Mouse (Mus musculus) spleen, adult 12 weeks (tissue): ENCODE results near the gene Tmem42.

Experiments
- DNase-seq: peaks from one replicate; pipeline ENCODE4 v3.0.0; 2022; ENCODE audit warnings: low spot score

Tmem42 gene

GRCm38 (mm10) chr9:123020995-123021631 is at the start of gene Tmem42:
TSS of gene Tmem42 (plus strand) at chr9:123021326.
- DNase-seq = peak; percentile 83

GRCm38 (mm10) chr9:122998406-122999192 is 22.5 kb upstream of the Tmem42 start:
- DNase-seq = no peak

DNA sequence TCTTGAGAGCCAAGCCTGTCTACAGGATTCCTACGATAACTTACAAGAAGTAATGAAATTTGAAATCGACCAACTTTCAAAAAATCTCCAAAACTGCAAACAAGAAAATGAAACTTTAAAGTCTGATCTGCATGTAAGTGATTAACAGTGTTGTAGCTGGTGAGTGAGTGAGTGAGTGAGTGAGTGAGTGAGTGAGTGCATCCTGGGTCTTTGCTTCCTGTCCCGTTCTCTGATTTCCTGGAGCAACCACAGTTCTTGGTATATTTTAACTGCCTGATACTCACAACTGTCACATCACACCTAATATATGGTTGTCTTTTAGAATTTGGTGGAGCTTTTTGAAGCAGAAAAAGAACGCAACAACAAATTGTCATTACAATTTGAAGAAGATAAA is 21.9 kb upstream of the Tmem42 start:
- DNase-seq = no peak

DNA sequence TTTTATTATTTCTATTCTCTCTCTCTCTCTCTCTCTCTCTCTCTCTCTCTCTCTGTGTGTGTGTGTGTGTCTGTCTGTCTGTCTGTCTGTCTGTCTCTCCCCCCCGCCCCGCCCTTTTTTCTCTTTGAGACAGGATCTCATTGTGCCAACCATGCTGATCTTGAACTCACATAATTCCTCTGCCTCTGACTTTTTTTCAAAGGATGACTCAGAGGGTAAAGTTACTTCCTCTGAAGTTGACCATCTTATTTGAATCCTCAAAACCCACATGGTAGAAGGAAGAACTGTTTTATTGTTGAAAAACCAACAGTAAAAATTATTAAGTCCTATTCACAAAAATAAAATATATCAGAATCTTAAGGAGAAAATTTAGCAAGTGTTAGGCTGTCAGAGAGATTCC is 16.4 kb upstream of the Tmem42 start:
- DNase-seq = no peak

DNA sequence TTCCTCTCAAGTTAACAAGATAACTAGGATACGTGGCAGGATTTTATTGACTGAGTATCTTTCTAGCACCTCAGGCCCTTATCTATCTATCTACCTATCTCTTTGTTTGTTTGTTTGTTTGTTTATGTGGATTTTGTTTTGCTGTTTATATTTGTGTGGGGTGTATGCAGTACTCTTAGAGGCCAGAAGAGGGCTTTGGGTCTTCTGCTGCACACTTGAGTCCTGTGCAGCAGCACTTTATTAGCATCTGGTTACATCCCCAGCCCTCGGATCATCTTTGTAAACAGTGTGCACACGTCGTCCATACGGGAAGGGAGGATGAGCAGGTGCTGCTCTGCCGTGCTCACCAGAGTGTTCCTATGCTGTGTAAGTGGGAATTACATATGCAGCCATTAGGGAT is 15.1 kb upstream of the Tmem42 start:
- no peak for DNase-seq

- no peak for DNase-seq
Observed at GRCm38 (mm10) chr9:123021636-123022379, 682 bp downstream of the Tmem42 start.

- DNase-seq = no peak
Observed at GRCm38 (mm10) chr9:123024201-123024600, 3.1 kb downstream of the Tmem42 start.

DNA sequence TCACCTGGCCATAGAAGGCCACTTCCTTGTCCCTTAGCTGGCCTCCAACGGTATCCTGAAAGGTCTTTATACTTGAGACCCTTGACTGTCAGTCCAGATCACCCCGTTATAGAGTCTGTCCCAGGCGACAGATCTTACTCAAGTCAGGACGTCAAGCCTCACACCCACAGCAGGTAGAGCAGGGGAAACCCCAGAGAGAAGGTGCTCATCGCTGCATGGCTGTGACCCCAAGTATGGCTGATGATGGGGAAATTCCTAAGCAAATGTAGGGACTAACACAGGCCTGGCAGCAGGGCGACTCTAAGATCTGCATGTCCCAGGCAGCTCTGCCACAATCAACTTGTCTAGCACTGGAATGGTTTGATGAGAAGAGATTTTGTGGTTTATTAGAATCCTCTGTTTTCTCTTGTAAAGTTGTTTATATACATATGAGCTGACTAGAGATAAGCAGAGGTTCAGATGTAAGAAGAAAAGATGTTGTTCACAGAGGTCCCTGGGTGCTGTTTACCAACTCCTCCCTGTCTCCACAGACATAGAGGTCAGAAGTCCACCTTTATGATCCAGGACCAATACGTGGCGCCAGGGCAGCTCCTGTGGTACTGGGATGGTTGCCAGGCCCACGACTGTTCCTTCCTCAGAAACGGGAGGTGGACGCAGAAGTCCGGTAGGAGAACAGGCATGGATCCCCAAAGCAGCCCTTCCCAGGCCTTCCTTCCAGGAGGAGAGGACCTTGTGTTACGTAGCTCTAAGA is 10.5 kb downstream of the Tmem42 start:
- no peak for DNase-seq

- DNase-seq = no peak
Observed at GRCm38 (mm10) chr9:123034426-123034825, 13.3 kb downstream of the Tmem42 start, which contains the start of gene Tgm4. TSS of gene Tgm4 (plus strand) at chr9:123034726.

DNA sequence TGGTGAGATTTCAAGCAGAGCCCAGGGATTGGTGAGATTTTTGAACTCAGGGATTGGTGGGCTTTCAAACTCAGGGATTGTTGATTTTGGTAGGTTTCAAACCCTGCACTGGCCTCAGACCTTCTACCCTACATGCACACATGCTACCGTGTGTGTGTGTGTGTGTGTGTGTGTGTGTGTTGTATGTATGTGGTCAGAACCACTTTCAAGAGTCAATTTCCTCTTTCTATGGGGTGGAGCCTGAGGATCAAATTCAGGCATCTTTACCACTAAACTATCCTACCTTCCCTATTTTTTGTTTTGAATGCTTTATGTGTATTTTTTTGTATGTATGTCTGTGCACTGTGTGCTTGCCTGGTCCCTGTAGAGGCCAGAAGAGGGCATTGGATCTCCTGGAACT is 26.5 kb downstream of the Tmem42 start:
- no peak for DNase-seq

- no peak for DNase-seq
Observed at GRCm38 (mm10) chr9:123058724-123059292, 37.7 kb downstream of the Tmem42 start.

DNA sequence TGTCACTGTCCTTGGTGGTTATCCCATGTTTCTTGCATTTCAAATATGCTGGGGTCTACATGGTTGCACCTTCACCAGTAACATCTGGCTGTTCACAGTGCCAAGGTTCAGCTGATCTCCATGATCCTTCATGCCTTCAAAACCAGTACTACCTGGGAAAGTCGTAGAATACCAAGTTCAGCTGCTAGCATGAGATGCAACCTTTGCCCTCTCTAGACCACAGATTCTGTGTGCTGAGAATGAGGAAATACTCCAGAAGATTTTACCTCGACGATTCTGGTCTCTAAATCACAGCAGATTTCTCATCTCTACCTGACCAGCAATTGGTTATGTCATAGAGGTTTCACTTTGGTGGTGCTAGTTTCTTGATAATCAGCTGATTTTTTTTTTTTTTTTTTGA is 39.0 kb downstream of the Tmem42 start:
- DNase-seq = no peak
